Mouse (Mus musculus) left cerebral cortex, postnatal 4 days (tissue): ENCODE results near the gene Tgfbi. TPM values are rescaled to one million over a fixed set of nuclear protein-coding genes. Genes with fewer than 3 reads are reported as not detected.

Source experiments
- DNase-seq: peaks from one replicate; pipeline ENCODE4 v3.0.0-alpha.2; 2022
- intact Hi-C: fragments of 180-260 bp; cut with DNase I; formaldehyde crosslinking; loops from one replicate; pipeline ENCODE4 v1.15.1; 2025
- total RNA-seq, 2 experiments: library from RNA; stranded (reverse); gene quantifications; 2 replicates each; pipeline ENCODE4 v1.2.3; 2021

Gene Tgfbi
- 1 to 10 TPM; 4.1 to 4.2 TPM for total RNA-seq

DNA sequence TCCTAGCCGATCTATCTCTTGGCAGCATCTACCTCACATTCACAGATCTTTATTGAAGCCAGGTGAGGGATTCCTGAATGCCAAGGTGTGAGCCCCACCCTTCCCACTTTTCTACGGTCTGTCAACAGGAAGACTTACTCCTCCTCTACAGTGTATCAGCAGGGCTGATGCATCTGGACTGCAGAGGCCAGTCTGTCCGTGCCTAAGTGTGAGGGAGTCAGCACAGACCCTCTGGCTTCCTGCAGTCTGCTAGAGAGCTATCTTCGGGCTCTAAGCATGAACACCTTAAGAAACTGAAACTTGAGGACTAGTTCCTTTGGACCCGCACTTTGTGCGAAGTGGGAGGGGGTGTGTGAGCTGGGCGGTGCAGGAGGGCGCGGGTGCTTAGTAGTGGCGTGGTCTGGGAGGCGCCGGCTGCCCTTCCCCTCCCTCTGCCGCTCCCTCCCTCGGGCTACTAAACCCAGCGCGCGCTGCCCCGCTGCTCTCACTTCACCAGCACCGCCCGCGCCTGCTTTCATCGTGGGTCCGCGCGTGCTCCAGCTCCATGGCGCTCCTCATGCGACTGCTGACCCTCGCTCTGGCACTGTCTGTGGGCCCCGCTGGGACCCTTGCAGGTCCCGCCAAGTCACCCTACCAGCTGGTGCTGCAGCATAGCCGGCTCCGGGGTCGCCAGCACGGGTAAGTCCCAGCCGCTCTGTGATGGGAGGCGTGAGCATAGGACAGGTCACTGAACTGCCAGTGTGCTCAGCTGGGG is at the start of gene Tgfbi:
Gene Tgfbi, plus strand, starts transcription at position 421 of the 754 bp plus-strand sequence.
- DNase-seq = peak; percentile 29

GRCm38 (mm10) chr13:56559841-56560370 is 49.4 kb upstream of the Tgfbi start:
- intact Hi-C loops = loop anchor here (10.0 kb wide), 1 partner anchor 175 kb away; no protein-coding TSS in a partner anchor
- DNase-seq = no peak

More for the DNA sequence above, at the start of gene Tgfbi:
- intact Hi-C loops = no loop called here

DNA sequence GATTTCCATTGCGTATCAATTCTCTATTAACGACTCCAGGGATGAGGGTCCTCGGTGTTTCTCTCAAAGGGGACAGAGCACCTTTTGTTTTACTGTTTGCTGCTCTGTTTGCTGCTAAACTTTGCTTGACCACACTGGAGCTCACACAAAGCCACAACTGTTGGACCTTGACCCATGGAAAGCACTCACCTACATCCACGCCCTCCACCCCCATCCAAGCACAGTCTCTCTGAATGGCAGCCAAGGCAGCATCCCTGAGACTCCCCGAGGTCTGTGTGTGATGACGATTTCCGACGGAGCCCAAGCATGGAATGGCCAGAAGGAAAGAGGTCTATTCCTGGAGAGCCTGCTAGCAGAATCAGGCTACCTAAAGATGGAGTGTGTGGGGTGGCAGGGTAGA is 48.2 kb upstream of the Tgfbi start:
- intact Hi-C loops = no loop called here

DNA sequence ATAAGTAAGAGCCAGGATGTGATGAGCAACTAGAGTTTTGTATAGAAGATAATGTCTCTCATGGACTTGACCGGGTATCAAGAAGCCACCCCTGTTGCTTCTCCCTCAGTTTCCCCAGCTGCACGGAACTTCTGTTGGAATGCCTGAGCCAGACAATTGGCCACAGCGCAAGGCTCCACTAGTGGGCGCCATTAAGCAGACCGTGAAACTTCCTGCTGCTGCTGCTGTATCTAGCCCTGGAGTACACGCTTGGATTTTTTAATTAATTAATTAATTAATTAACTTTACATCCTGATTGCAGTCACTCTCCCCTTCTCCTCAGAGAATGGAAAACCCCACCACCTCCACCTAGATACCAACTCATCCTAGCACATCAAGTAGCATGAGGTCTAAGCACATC is 46.2 kb upstream of the Tgfbi start:
- peak; percentile 39 for DNase-seq
- intact Hi-C loops = no loop called here

More for the DNA sequence above, 48.2 kb upstream of the Tgfbi start:
- DNase-seq = no peak

DNA sequence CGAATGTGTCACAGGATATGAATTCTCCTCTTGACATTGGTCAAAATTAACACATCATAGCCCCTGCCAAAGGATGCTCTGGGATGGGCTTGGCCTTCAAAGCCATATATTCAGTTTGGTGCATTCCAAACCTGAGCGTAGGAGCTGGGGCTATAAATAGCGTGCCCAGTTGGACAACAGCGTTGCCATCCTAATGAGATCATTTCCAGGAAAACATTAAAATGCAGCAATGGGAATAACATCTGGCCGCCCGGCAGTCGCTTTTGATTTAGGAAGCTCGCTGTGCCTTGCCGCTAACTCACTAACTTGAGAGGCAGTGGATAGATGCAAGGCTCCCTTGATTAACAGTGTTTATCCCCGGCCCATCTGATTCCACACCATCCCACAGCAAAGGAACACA is 43.0 kb upstream of the Tgfbi start:
- intact Hi-C loops = no loop called here
- DNase-seq = no peak

DNA sequence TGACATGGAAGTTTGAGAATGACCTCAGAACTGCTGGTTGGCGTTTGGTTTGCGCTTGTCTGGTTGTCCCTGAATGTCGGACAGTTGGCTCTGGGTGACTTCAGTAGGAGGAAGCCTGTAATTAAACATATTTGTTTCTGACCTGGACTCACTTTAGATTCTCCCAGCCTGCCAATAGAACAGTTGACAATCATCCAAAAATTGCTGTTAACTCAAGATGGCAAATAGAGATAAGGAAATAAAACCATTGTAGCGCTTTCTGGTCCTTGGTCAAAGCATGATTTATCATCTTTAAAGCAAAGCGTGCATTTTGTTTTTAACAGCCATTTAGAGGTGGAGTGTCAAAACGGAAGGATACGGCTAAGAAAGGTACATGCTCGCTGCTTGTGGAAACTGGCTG is 37.7 kb upstream of the Tgfbi start:
- intact Hi-C loops = no loop called here
- no peak for DNase-seq

- intact Hi-C loops = no loop called here
- DNase-seq = no peak
Observed at GRCm38 (mm10) chr13:56575074-56575473, 34.2 kb upstream of the Tgfbi start.

DNA sequence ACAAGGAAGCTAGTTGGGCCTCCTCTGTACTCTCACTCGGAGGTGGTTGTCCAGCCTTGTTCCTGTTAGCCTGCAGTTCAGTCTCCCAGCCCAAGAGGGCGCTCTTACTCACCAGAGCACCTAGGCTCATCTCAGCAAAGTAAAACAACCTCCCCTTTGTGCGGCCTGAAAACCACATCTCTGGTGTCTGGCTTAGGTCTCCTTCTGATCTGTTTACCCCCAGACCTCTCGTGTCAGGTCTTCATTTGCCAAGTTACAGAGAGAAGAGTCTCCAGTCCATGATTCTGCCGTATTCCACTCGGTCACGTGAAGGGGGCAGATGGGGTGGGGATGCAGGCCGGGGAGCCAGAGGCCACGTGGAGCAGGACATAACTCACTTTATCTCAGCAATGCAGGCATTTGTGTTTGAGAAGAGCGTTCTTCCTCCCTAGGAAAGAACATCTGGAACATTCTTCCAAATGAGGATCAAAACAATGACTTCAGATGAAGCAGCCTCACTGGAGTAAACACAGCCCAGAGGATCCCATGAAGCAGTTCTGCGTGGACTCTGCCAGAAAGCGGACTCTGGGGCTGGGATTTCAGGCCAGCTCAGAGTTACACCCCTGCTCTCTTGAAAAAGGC is 33.5 kb upstream of the Tgfbi start:
- intact Hi-C loops = no loop called here
- peak; percentile 56 for DNase-seq

DNA sequence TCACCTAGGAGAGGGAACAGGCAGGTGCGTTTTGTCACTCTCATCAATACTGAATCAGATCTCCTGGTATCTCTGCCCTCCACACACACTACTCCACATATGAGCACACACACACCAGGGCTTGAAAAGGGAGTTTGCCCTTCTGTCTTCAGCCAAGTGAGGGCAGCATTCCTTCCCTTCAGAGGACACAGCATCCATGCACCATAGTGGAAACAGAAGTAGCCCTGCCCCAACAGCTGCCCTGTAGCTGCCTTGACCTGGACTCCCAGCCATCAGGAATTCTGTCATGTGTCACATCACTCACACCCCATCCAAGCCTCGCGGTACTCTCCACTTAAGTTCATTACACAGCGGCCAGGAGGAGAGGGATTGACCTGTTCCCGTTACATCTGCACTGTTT is 31.2 kb upstream of the Tgfbi start:
- intact Hi-C loops = no loop called here
- DNase-seq = no peak

GRCm38 (mm10) chr13:56580450-56580849 is 28.9 kb upstream of the Tgfbi start:
- no peak for DNase-seq
- intact Hi-C loops = no loop called here

GRCm38 (mm10) chr13:56581512-56581911 is 27.8 kb upstream of the Tgfbi start:
- intact Hi-C loops = no loop called here
- DNase-seq = peak; percentile 23

DNA sequence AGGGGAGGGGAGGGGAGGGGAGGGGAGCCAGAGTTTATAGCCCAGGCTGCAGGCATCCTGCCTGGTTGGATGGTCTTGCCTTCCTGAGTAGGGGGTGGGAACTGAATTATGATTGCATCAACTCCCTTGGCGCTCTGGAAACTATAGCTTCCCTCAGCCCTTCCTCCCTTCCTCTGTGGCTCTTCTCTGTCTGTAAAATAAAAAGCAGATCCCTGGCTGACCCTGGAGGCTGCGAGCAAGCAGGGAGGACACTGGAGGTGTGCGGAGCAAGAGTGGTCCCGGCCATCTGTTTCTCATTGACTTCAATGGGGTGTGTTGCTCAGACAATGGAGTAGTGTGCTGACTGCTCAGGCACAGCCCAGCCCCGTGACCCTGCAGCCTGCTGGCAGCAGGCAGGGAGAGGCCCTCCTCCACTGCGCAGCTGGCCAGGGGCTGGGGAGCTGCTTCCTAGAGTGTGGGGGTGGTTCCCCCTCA is 27.3 kb upstream of the Tgfbi start:
- DNase-seq = peak; percentile 36
- intact Hi-C loops = no loop called here

GRCm38 (mm10) chr13:56582720-56583119 is 26.6 kb upstream of the Tgfbi start:
- intact Hi-C loops = no loop called here
- no peak for DNase-seq

- no peak for DNase-seq
- intact Hi-C loops = no loop called here
Observed at GRCm38 (mm10) chr13:56586046-56586445, 23.3 kb upstream of the Tgfbi start.

DNA sequence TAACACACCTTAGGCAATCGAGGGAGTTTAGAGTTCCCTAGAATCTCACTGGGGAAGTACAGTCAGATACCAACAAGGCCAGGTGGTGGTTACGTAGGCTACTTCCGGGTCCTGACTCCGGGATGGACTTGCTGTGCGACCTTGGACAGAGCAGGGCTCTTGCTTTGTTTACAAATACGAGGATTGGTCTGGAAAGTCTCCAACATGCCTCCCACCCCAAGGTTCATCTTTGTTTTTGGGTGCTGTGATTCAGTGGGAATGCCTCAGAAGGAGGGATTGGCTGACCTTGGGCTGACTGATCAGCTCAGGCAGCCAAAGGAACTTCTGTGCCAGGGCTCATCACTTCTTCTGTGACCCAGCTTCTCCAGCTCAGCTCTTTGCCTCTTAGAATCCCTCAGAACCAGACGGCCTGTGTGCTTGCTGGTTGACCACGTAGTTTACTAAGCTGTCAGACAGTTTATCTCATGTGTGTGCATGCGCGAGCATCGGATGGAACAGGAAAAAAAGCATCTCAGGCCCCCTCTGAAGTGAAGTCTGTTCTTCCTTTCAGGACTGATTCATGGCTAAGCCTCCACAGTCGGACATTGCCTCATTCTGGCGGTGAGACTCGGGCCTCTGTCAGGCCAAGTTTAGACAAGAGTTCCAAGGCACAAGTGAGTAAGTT is 20.7 kb upstream of the Tgfbi start:
- intact Hi-C loops = no loop called here
- no peak for DNase-seq

DNA sequence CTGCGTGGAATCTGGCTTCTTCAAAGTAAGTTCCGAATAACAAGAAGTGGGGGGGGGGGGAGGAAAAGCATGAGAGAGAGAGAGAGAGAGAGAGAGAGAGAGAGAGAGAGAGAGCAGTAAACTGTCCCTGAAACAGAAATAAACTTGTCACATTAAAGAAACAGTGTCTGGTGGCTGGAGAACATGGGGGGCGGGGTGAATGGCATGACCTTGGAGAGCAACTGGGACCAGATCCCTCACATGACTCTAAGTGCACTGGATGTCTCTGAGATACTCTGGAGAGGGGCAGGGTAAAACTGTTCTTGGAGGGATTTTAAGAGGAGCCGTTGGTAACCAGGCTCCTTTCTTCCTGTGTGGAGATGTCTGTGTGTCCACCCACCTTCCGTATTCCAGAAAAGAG is 19.1 kb upstream of the Tgfbi start:
- no peak for DNase-seq
- intact Hi-C loops = no loop called here

GRCm38 (mm10) chr13:56591191-56591590 is 18.1 kb upstream of the Tgfbi start:
- no peak for DNase-seq
- intact Hi-C loops = no loop called here

- no peak for DNase-seq
- intact Hi-C loops = no loop called here
Observed at GRCm38 (mm10) chr13:56591939-56592338, 17.4 kb upstream of the Tgfbi start.

DNA sequence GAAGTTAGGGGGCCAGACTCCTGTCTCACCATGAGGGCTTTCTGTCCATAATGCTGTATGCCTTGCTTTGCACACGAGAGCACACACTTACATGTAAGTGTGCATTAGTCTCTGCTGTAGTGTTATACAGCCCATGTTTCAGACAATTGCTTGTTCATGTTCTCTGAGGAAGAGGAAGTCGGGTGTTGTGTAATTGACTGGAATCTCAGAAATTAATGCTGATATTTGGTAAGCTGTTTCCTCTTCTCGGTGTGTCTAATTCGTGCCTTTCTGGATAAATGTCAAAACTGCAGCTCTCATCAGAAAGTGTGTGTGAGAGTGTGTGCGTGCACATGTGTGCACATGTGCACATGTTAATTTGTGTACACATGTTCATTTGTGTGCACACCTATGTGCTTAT is 16.1 kb upstream of the Tgfbi start:
- intact Hi-C loops = no loop called here

DNA sequence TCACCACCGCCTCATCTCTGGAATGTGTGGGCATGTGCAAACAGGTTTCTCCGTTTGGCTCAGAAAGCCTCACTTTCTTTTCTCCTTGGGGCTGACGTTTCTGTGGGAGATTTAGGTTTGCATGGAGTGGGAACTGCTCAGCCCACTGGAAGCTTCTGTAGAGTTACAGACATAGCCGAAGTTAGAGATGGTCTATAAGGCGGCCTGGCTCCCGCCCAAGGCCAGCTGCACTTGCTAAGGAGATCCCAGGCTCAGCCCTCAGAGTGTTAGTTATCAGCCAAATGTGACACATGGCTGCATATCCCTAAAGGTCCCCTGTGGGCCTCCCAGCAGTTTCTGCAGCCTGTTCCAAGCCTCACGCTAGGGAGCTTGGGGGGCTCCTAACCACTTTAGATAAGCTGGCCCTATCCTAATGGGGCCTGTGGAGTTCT is 15.3 kb upstream of the Tgfbi start:
- DNase-seq = peak; percentile 72
- intact Hi-C loops = no loop called here

More for the DNA sequence above, 16.1 kb upstream of the Tgfbi start:
- DNase-seq = no peak

DNA sequence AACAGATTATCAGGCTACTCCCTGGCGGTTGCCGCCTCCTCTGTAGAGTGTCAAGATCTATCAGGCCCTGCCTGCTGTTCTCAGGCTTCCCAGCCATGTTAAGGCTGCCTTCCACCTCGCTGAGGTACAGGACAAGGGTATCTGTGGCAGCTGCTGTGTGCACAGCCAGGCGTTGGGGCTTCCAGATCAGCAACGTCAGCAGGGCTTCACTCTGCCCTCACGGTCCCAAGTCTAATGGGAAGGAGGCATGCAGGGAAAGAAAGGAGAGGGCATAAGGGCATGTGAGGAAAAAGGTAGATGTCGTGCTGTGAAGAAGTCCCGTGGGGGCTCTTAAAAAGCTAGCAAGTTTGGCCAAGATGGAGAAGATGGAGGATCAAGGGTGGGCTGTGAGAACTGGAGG is 14.1 kb upstream of the Tgfbi start:
- DNase-seq = no peak
- intact Hi-C loops = no loop called here
